Mouse (Mus musculus) 416B (cell line): ENCODE measurements around the gene Ptpn6.
"Not testable (repeated sequence)": the region's sequence is repeated elsewhere in the genome, so short reads cannot be mapped to it uniquely, and the experiment has no call there.

Experiments used
- DNase-seq: peaks from one replicate; pipeline ENCODE4 v3.0.0; 2011; ENCODE audit warnings: low read depth

The Ptpn6 gene

GRCm38 (mm10) chr6:124699366-124699765 is 39.1 kb downstream of the Ptpn6 start:
- no peak for DNase-seq

DNA sequence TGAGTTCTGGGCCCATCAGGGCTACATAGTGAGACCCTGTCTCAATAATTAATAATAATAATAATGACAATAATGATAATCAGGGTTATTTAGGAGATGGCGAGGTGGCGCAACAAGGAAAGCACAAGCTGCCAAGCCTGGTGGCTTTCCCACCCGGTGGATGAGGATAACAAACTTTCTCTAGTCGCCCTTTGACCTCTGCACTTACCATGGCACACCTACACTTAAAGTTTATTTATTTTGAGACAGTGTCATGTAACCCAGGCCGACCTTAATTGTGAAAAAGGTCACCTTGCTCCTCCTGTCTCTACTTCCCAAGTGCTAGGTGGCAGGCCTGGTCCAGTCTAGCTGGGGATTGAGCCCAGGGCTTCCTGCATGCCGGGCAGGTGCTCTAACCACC is 39.8 kb downstream of the Ptpn6 start:
- no peak for DNase-seq

DNA sequence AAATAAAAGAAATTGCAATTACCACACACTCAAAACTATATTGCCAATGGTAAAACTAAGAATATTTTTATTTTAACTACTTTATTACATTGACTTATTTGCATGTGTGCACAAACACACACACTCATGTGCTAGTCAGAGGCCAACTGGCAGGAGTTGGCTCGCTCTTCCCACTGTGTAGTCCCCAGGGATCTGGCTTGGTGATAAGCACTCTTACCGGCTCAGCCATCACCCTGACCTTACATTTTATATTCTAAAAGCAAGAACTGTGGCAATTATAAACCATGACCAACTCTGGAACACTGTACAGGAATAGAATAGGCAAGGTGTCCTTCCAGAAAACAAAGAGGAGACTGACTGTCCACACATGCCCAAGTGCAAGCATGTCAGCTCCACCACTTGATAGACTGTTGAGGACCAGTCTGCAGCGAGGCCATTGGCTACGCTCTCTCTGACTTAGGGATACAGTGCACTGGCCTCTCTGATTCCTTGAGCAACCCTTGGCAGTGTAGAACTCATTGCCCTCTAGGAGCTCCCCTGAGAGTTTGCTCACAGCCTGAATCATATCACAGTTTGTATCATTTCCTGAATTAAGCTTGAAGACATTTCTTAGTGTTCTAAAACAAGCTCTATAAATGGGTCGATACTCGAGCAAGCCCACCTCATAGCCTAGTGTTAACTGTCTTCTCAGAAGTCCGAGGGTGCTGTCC is 41.9 kb downstream of the Ptpn6 start:
- no peak for DNase-seq

GRCm38 (mm10) chr6:124694166-124694955 is 44.2 kb downstream of the Ptpn6 start:
- DNase-seq = peak; percentile 79

- DNase-seq = no peak
These were observed 45.1 kb downstream of the Ptpn6 start for GRCm38 (mm10) chr6:124693243-124693981.

DNA sequence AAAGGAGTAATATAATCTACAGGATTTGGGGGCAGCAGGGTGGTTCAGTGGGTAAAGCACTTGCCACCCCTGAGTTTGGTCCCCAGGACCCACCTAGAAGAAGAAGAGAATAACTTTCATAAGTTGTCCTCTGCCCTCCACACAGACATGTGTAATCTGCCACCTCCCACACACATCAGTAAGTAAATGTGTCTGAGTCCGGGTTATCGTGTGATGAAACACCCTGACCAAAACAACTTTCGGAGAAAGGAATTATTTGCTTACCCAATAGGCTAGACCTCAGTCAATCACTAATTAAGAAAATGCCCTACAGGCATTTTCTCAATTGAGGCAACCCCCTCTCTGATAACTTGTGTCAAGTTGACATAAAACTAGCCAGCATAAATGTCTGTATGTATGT is 48.0 kb downstream of the Ptpn6 start:
- no peak for DNase-seq

DNA sequence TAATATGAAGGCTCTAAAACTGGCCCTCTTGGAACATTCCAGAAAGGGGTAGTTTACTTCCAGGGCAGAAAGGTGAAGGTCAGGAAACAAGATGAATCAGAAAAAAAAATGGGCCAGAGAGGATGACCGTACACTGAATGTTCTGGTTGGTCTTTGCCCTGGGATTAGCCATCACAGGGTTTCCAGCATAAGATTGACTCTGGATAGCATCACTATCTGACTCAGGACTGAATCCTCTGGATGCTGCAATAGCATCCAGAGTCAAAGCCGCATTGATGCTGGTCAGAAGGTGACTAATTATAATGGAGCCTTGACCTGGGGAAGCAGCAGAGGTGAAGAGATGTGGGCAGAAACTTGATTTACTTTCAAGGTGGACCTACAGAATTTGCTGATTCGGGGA is 49.5 kb downstream of the Ptpn6 start:
- no peak for DNase-seq

DNA sequence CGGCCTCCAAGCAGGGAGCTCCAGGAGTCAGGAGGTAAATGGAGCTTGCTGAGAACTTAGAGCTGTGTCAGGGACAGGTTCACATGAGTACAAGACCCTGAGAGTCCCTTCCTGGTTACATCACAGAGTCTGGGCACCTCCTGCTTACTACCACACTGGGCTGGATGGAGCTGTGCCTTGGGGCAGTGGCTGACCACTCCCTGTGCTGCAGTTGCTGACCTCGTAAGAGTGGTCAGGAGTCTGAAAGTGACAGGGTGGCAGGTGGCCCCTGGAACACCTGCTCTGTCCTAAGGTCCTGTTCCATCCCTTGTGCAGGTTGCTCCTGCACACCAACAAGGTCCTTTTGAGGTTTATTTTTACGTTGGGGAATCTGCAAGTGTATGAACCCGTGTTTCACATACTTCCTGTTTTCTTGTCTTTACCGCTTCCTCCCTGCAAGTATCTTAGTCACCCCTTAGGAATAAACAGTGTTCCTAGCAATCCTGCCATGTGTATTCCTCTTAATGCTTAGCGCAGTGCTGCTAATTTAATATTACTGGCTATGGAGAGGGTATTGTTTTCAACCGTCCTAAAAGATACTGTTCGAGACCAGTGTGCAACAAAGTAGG is 50.3 kb downstream of the Ptpn6 start:
- peak; percentile 70 for DNase-seq

DNA sequence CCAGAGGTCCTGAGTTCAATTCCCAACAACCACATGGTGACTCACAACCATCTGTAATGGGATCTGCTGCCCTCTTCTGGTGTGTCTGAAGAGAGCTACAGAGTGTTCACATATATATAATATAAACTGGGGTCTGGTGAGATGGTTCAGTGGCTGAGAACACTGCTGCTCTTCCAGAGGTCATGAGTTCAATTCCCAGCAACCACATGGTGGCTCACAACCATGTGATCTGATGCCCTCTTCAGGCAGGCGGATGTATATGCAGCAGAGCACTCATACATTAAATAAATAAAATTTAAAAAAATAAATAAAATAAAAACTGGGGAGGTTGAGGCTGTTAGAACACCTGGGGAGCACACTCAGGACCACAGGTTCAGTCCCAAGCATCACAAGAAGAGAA is 51.9 kb downstream of the Ptpn6 start:
- DNase-seq = not testable (repeated sequence)

DNA sequence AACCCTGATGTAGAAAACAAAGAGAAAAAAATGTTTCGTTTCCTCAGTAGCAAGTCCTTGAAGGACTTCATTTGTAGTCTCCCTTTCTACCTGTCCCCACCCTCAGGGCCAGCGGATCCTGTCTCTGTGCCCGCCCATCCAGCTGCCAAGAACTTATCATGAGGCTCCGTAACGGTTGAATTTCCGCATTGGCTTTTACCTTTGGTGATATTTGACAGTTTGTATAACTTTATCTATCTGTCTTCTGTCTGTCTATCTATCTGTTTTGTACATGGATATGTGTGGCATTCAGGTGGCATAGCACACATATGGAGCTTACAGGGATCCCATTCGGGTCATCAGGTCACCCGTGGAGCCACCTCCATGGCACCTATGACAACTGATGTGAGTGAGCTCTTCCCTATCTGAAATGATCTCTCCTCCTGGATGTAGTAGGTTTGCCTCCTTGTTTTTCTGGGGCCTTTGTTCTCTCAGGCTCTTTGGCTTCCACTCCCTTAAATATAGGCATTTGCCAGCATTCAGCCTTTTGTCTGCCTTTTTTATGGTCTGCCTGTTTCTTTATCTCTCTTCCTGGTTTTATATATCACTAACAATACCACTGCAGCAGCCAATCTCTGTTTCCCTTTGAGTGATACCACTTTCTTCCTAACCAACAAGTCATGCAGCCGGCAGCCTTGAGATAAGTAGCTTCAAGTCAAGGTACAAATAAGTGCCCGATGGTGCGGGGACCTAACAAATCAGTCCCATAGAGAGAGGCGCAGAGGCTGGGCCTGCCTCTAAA is 52.7 kb downstream of the Ptpn6 start:
- DNase-seq = peak; percentile 88

DNA sequence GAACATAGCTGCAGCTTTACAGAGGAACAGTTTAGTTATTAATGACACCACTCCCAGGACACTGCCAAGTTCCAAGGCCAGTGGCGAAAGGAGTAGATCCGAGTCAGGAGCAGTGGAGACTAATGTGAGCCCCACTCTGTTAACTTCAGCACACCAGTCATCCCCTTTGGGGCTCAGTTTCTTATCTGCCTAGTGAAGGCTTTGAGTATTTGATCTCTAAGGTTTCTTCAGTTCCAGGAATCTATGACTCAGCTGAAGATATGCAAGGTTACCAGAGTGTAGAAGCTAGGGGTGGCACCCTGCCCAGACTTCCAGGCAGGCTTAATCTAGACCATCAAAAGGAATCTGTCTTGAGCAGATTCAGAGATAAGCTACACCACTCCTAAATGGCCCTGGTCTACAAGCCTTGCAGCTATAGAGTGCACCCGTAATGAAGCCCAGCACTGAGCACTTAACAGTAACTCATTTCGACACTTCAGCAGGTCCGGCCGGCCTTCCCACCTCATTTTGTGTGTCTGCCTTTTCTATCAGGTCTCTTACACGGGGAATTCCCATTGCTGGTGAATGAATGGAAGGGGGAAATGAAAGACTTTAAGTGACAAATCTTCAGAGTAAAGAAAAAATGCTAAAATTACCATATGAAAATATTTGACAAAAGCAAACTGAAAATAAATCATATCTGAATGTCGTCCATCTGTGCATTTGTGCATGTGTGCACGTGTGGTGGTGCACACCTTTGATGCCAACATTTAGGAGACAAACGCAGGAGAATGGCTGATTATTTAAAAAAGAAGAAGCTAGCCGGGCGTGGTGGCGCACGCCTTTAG is 54.7 kb downstream of the Ptpn6 start:
- DNase-seq = peak; percentile 94

GRCm38 (mm10) chr6:124682291-124682690 is 56.2 kb downstream of the Ptpn6 start:
- not testable (repeated sequence) for DNase-seq

- DNase-seq = no peak
These were observed 59.0 kb downstream of the Ptpn6 start for GRCm38 (mm10) chr6:124679486-124679885.

DNA sequence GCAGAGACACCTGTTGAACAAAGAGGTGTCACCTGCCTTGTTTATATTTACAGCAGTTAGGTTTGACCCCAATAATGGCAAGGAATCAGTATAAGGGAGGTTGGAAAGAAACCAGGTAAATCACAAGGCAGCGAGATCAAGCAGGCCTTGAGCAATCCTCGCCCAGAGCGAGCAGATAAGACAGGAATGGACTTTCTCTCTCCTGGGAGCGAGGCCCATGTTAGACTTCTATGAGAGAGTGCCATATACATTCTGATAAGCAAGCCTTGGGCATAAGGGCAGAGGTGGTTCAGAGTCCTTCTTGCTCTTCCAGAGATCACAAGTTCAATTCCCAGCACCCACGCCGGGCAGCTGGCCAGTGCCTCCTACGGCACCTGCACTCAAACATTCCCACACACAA is 59.7 kb downstream of the Ptpn6 start:
- DNase-seq = no peak

GRCm38 (mm10) chr6:124676171-124676570 is 62.3 kb downstream of the Ptpn6 start:
- DNase-seq = no peak

GRCm38 (mm10) chr6:124674591-124674990 is 63.9 kb downstream of the Ptpn6 start:
- DNase-seq = no peak

- DNase-seq = no peak
These were observed 64.9 kb downstream of the Ptpn6 start for GRCm38 (mm10) chr6:124673619-124674018.

DNA sequence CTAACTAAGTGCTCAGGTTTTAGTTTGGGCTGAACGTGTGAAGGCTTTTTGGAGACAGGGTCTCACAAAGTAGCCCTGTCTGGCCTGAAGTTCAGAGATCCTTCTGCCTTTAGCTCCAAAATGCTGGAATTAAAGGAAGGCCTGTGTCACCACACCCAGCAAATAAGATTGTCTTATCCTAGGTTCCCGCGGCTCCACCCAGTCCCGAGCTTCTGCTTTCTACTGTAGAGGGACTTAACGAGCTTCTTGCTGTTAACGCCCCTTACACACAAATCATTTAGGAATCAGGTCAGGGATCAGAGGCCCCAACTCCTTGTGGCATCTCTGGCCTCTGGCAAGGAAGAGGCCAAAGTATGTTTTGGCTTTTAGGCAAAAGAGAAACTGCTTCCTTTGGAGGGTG is 66.4 kb downstream of the Ptpn6 start:
- DNase-seq = no peak
